Mouse (Mus musculus) urinary bladder, postnatal 25 days (tissue): ENCODE results near the gene Odf2.
"Not testable (repeated sequence)": the region's sequence is repeated elsewhere in the genome, so short reads cannot be mapped to it uniquely, and the experiment has no call there.

Source experiments
- DNase-seq: peaks from one replicate; pipeline ENCODE4 v3.0.0; 2022; ENCODE audit warnings: low spot score

Gene Odf2

GRCm38 (mm10) chr2:29869646-29870451 lies 19.2 kb upstream of the Odf2 start:
- peak; percentile 15 for DNase-seq

- no peak for DNase-seq
Observed at GRCm38 (mm10) chr2:29872581-29873295, 16.3 kb upstream of the Odf2 start.

GRCm38 (mm10) chr2:29873801-29874200 lies 15.2 kb upstream of the Odf2 start:
- no peak for DNase-seq

GRCm38 (mm10) chr2:29878061-29878460 lies 11.0 kb upstream of the Odf2 start:
- DNase-seq, result no peak

GRCm38 (mm10) chr2:29879191-29879590 lies 9.8 kb upstream of the Odf2 start:
- DNase-seq, result no peak

GRCm38 (mm10) chr2:29879964-29880830 lies 8.8 kb upstream of the Odf2 start:
- DNase-seq, result peak; percentile 29

GRCm38 (mm10) chr2:29886659-29887292 lies 2.2 kb upstream of the Odf2 start:
- DNase-seq, result not testable (repeated sequence)

- DNase-seq, result peak; percentile 74
Observed at GRCm38 (mm10) chr2:29889991-29890833, 1.2 kb downstream of the Odf2 start.

- DNase-seq, result no peak
Observed at GRCm38 (mm10) chr2:29891773-29892172, 2.8 kb downstream of the Odf2 start.

- no peak for DNase-seq
Observed at GRCm38 (mm10) chr2:29896071-29896470, 7.0 kb downstream of the Odf2 start.

GRCm38 (mm10) chr2:29897366-29897765 lies 8.3 kb downstream of the Odf2 start:
- no peak for DNase-seq

GRCm38 (mm10) chr2:29898081-29898480 lies 9.1 kb downstream of the Odf2 start:
- DNase-seq, result no peak

- DNase-seq, result no peak
Observed at GRCm38 (mm10) chr2:29902194-29902593, 13.2 kb downstream of the Odf2 start.

GRCm38 (mm10) chr2:29908171-29908570 lies 19.1 kb downstream of the Odf2 start:
- DNase-seq, result not testable (repeated sequence)

GRCm38 (mm10) chr2:29910042-29910441 lies 21.0 kb downstream of the Odf2 start:
- no peak for DNase-seq

- no peak for DNase-seq
Observed at GRCm38 (mm10) chr2:29917621-29918020, 28.6 kb downstream of the Odf2 start.

- DNase-seq, result peak; percentile 17
Observed at GRCm38 (mm10) chr2:29922011-29922410, 33.0 kb downstream of the Odf2 start.

GRCm38 (mm10) chr2:29926542-29926941 lies 37.5 kb downstream of the Odf2 start:
- no peak for DNase-seq

GRCm38 (mm10) chr2:29930506-29930905 lies 41.5 kb downstream of the Odf2 start:
- DNase-seq, result no peak

- DNase-seq, result no peak
Observed at GRCm38 (mm10) chr2:29931194-29931593, 42.2 kb downstream of the Odf2 start.
